Mouse (Mus musculus) liver, adult 2 months (tissue): ENCODE data around the gene Sdc3. TPM values are rescaled to one million over a fixed set of nuclear protein-coding genes. Genes with fewer than 3 reads are reported as not detected.

ENCODE experiments used
- DNase-seq: peaks from one replicate; pipeline ENCODE4 v3.0.0-alpha.2; 2011; ENCODE audit warnings: low read depth, low spot score; ENCODE audit errors: extremely low read depth
- H3K27ac ChIP-seq: fragments of 200-500 bp; replicated peaks from 2 replicates; pipeline ENCODE4 v1.5.1; 2012; ENCODE audit warnings: low read depth, mild to moderate bottlenecking, control low read depth, inconsistent platforms, low read length; ENCODE audit not compliant: insufficient read depth
- H3K27me3 ChIP-seq: fragments of 200-500 bp; 2 replicates; pipeline ENCODE4 v1.6.1; 2012; ENCODE audit warnings: mild to moderate bottlenecking, moderate library complexity, low read length, inconsistent platforms; ENCODE audit not compliant: control insufficient read depth, insufficient read depth
- H3K36me3 ChIP-seq: fragments of 200-500 bp; 2 replicates; pipeline ENCODE4 v1.6.1; 2012; ENCODE audit warnings: low read length, inconsistent platforms; ENCODE audit not compliant: control insufficient read depth, insufficient read depth
- H3K4me1 ChIP-seq: fragments of 200-500 bp; 2 replicates; pipeline ENCODE4 v1.6.1; 2011; ENCODE audit warnings: low read length; ENCODE audit not compliant: control insufficient read depth, insufficient read depth
- H3K4me3 ChIP-seq: fragments of 200-500 bp; 2 replicates; pipeline ENCODE4 v1.5.1; 2011; ENCODE audit warnings: low read depth, mild to moderate bottlenecking, control low read depth, low read length, moderate library complexity; ENCODE audit not compliant: insufficient read depth
- H3K79me2 ChIP-seq: fragments of 200-500 bp; 2 replicates; pipeline ENCODE4 v1.6.1; 2012; ENCODE audit warnings: inconsistent platforms, mild to moderate bottlenecking, low read length, moderate library complexity; ENCODE audit not compliant: control insufficient read depth, insufficient read depth
- H3K9ac ChIP-seq: fragments of 200-500 bp; 2 replicates; pipeline ENCODE4 v1.6.1; 2012; ENCODE audit warnings: low read depth, mild to moderate bottlenecking, control low read depth, inconsistent platforms, low read length
- CTCF ChIP-seq: fragments of 200-500 bp; IDR thresholded peaks from 2 replicates; pipeline ENCODE4 v1.5.1; 2011; ENCODE audit warnings: low read depth, low read length, control low read depth
- POLR2A ChIP-seq: fragments of 200-500 bp; IDR thresholded peaks from 2 replicates; pipeline ENCODE4 v1.6.1; 2011; ENCODE audit warnings: low read length, control low read depth; ENCODE audit not compliant: insufficient read depth; ENCODE audit errors: extremely low read depth
- WGBS: fragments of 180-500 bp; shearing (Covaris S2); methylation state at CpG from one replicate; pipeline ENCODE4 v1.1.7; 2018; 5-methylcytosine and 5-hydroxymethylcytosine counted together
- polyA plus RNA-seq: library from polyadenylated mRNA; depleted of rRNA; stranded (reverse); fragments of >200 nt; gene quantifications from 2 replicates; pipeline ENCODE4 v1.2.3, GENCODE M21; 2012
- total RNA-seq: library from RNA; depleted of rRNA; stranded (reverse); fragments of >200 nt; gene quantifications from 2 replicates; pipeline ENCODE4 v1.2.3, GENCODE M21; 2014

The Sdc3 gene
- total and polyA plus RNA-seq, 2 experiments = 11.1 to 37.1 TPM

DNA sequence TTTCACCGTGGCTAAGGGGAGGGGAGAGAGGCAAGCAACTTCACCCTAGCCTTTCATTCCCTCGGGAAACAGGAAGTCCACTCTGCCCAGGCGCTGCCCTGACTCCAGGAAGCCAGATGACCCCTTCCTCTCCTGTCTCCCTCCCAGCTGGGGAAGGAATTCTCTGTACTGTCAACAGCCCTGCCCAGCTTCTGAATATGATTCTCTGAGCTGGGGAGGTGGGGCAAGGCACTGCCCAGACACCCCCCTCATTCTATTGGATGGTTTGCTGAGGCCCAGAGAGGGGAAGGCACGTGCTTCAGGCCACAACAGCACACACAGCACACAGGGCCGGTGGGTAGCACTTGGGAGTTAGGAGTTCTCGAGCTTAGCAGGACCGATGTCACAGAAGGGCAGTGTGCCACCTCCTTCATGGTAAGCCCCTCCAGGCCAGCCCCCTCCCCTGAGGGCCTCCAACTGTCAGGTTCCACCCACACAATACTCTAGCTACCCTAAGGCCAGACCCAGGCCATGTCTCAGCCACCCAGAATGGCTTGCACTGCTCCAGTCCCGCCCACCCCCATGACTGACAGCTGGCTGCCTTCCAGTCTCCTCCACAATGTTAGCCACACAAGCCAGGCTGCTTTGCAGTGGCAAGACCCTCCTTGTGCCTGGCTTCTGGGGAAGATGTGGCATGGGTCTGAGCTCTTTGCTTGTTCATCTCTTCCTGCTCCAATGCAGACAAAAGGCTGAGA lies 48.9 kb downstream of the Sdc3 start:
- no peaks in the 10 kb centered on the region; the same call in 1 of the 2 replicates for H3K4me1 ChIP-seq
- no peak for TF ChIP-seq POLR2A
- TF ChIP-seq CTCF = no peak
- 48% methylated on average over 8 of the region's 8 CpGs for WGBS
- 0 out of 2 replicates have a peak overlapping the region, but pooled peaks have one; percentile 12 for H3K27ac ChIP-seq
- peak; percentile 18 for DNase-seq
- H3K27me3 ChIP-seq = no peaks in the 10 kb centered on the region
- no peaks in the 10 kb centered on the region for H3K36me3 ChIP-seq
- no peaks in the 10 kb centered on the region for H3K79me2 ChIP-seq
- no peak overlapping the region for H3K9ac ChIP-seq
- H3K4me3 ChIP-seq = no peak overlapping the region

- 85% methylated on average over 14 of the region's 14 CpGs for whole genome bisulfite sequencing
- no peak for DNase-seq
- Histone ChIP-seq H3K27me3 (no peaks in the 10 kb centered on the region), H3K9ac (no peak overlapping the region), H3K27ac (no peak overlapping the region), H3K36me3 (no peaks in the 10 kb centered on the region), H3K79me2 (no peaks in the 10 kb centered on the region), H3K4me1 (no peaks in the 10 kb centered on the region), H3K4me3 (no peak overlapping the region)
- TF ChIP-seq CTCF (no peak), POLR2A (no peak)
Observed at GRCm38 (mm10) chr4:130848814-130849213, 56.5 kb downstream of the Sdc3 start.

DNA sequence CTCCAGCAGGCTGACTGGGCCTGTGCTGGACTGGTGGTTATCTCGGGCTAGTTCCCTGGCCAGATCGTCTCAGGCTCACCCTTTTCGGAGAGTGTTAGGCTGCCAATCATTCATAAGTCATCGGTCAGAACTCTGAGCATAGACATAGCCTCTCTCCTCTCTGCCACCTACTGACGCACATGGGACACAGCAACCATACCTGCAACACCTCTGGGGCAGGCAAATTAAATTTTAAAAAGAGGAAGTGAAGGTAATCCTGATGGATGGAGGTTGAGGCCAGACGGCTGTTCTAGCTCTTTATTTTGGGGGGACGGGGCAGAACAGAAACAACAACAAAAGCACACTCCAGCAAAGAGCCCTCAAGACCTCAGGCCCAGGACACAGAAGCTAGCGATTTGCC lies 65.3 kb downstream of the Sdc3 start:
- Histone ChIP-seq H3K27me3 (no peaks in the 10 kb centered on the region), H3K79me2 (no peaks in the 10 kb centered on the region), H3K36me3 (no peaks in the 10 kb centered on the region), H3K27ac (no peak overlapping the region), H3K4me3 (no peak overlapping the region), H3K4me1 (no peaks in the 10 kb centered on the region), H3K9ac (no peak overlapping the region)
- DNase-seq = no peak
- 69% methylated on average over 8 of the region's 8 CpGs for WGBS
- TF ChIP-seq CTCF = no peak; the same call in 1 of the 2 replicates
- TF ChIP-seq POLR2A = no peak

GRCm38 (mm10) chr4:130858880-130859279 lies 66.5 kb downstream of the Sdc3 start:
- Histone ChIP-seq H3K79me2 (no peaks in the 10 kb centered on the region), H3K36me3 (no peaks in the 10 kb centered on the region), H3K9ac (no peak overlapping the region), H3K27me3 (no peaks in the 10 kb centered on the region), H3K27ac (no peak overlapping the region), H3K4me3 (no peak overlapping the region), H3K4me1 (no peaks in the 10 kb centered on the region)
- 84% methylated on average over 7 of the region's 7 CpGs for WGBS
- DNase-seq = no peak
- TF ChIP-seq POLR2A (no peak), CTCF (no peak)

DNA sequence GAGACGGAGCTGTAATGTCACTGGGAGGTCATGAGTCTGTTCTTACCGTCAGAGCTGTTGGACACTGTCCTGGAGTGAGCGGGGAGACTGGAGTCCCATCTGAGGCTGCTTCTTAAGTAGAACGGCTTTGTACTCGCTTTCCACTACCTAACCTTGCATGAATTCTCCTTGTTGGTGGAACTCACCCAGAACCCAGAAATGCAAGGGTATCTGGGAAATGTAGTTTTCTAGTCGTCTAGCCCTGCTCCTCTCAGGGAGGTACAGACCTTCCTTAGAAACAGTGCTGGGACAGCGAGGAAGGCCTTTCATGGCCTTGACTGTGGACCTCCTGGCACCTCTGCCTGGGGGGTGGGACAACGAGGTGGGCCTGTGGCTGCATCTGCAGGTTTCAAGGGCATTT lies 67.1 kb downstream of the Sdc3 start:
- TF ChIP-seq CTCF (no peak), POLR2A (no peak)
- no peaks in the 10 kb centered on the region for H3K79me2 ChIP-seq
- no peaks in the 10 kb centered on the region for H3K36me3 ChIP-seq
- no peak overlapping the region for H3K27ac ChIP-seq
- no peaks in the 10 kb centered on the region for H3K4me1 ChIP-seq
- DNase-seq = no peak
- H3K27me3 ChIP-seq = no peaks in the 10 kb centered on the region
- no peak overlapping the region for H3K4me3 ChIP-seq
- H3K9ac ChIP-seq = no peak overlapping the region
- 61% methylated on average over 8 of the region's 8 CpGs for WGBS
